Mouse (Mus musculus) induced T-regulatory cell, adult 2 months (primary cell): ENCODE data around the gene Grk3.

Source experiments
- DNase-seq: peaks from one replicate; pipeline ENCODE4 v3.0.0-alpha.2; 2012; ENCODE audit warnings: low read depth

Grk3 gene

DNA sequence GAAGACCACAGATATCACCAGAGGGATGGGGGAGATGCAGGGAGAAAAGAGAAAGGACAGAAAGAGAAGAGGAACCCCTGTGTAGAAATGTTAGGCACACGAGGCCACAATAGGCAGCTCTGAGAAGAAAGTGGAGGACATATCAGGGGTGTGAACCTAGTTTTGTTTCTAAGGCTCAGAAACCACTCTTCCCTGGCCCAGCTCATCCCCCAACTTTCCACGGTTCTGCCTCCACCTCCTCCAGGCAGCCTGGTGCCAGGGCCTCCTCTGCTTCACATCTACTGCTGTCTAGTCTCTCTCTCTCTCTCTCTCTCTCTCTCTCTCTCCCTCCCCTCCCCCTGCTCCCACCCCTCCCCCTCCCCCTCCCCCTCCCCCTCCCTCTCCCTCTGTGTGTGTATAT, 7.1 kb downstream of the Grk3 start:
- no peak for DNase-seq

DNA sequence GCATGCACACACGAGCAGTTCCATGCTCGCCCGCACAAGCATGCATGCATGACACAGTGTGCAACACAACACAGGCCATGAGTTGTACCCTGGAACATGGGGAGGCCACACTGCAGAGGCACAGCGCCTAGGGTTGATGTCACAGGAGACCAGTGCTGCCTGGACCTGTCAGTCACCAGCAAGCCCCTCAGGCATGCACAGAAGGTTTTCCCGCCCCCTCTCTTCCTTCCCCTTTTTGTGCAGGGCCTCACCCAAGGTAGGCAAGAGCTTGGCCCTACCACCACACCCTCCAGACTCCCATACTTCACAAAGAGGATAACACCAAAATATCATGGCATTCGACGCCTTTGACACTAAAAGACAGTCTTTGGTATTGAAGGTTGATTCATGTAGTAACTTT, 8.6 kb downstream of the Grk3 start:
- DNase-seq: no peak

DNA sequence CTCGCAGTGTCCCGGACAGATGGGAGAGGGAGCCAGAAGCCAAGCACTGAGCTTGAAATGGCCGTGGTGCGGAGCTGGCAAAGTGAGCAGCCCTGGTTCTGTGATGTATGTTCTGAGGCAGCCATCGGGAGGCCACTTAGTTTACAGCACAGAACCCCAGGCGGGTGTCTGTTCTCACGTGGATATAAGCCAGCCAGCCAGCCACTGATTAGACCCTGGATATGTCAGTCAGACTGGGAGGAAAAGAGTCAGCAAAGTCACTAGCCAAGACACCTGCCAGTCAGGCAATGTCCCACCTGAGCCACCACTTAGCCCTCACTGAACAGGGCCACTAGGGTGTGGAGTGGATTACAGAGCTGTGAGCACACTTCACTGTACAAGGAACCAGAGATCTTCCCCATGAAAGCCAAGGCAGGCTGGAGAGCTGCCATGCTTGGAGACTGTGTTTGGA, 9.6 kb downstream of the Grk3 start:
- DNase-seq: no peak

DNA sequence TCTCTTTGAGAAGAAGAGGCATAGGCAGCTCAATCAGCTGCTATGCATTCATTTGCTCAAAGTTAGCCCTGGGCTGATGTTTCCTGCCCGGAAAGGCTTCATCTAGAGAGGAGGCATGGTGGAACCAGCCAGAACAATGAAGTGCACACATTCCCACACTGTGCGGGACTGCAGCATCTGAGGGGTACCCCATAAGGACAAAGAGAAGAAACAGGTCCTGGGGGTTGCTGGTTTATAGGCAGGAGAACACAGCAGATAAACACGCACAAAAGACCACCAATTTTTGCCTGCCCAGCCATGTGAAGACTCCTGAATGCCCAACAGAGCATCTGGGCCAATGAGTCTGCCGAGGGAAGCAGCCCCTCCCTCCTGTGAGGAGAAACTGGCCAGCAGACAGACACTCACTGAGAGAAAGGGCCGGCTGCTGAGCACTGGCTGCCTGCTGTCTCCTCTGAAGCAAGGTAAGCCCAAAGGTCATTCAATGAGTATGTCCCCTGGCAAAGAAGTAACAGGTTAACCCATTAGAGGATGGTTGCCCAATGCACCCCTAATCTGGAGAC, 12.7 kb downstream of the Grk3 start:
- no peak for DNase-seq

DNA sequence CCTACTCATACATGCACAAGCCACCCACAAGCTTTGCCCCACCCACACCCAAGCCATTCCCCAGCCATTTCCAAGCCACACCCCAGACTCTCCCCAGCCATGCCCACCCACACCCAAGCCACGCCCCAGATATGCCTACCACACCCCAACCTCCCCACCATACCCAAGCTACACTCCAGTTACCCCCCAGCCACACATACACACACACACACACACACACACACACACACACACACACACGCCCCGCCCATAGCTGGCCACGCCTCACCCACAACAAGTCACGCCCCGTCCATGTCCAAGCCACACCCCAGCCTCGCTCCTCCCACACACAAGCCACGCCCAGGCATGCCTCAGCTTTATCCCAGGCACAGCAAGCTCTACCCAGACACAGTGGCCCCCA, 16.4 kb downstream of the Grk3 start:
- no peak for DNase-seq

DNA sequence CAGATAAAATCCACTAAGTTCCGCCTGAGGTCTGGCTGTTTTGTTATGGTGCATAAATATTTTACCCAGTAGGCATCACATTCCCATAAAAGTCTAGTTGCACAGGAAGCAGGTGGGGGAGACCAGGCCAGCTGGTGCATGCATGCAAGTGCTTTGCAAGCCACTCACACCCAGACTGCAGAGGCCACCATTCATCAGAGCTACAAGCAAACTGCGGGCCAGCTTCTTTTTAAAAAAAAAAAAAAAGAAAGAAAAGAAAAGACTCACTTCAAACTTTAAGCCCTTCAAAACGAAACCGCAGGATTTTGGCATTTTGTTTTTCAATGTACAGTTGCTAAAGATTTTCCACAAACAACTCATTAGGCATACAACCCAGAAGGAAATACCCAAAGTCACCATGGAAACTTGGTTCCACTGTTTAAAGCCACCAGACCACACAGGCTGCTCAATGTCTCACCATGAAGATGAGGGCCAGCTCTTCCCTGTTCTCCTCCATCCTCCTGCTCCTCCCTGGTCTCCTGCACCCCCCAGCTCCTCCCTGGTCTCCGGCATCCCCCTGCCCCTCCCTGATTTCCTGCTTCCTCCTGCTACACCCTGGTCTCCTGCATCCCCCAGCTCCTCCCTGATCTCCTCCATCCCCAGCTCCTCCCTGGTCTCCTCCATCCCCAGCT, 17.9 kb downstream of the Grk3 start:
- DNase-seq: no peak

DNA sequence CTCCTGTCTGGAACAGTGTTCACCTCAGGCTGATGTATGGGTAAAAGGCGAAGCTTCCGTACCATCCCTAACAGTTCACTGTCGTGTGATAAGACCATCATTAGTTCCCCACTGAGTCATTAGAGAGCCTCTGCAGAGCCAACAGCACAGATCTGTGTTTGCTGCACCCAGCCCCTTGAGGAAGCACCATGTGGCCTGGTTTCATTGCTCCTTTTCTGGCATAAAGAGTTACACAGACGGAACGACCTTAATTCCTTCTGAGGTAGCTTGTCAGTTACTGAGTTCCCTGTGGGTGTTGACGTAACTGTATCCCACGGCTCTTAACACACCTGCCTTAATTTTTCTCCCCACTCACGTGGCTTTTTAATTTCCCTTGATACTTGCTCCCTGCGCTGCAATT, 24.3 kb downstream of the Grk3 start:
- no peak for DNase-seq

DNA sequence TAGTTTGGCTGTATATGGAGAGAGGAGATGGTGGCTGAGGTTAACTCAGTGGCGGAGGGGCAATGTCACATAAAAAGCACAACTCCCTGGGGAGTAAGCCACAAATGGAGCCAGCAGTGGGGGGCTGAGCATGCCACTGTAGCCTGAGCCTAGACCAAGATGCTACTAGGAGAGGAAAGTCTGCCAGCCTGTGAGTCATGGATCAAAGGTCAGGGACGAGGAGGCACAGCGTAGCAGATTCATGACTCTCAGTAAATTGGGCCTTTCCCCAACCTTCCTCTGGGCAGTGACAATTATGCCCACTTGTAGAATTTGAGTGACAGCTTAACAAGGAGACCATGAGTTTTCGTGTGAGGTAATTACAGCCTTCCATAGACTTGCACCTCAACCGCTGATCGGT, 33.7 kb downstream of the Grk3 start:
- DNase-seq: no peak

DNA sequence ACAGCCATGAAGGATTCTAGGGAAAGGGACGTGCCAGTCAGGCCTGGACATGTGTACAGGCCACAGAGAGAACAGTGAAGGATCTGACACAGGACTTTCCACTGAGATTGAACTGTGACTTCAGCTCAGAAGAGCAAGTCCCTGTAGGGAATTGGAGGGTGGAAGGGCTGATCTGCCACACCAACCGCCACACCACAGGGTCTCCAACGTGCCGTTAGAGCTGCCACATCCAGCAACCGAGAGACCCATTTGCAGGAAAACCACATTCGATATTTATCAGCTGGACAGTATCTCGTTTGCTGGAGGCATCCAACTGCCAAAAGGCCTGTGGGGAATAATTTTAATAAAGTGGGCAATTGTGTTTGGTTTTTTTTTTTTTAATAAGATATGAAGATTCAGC, 35.9 kb downstream of the Grk3 start:
- no peak for DNase-seq

DNA sequence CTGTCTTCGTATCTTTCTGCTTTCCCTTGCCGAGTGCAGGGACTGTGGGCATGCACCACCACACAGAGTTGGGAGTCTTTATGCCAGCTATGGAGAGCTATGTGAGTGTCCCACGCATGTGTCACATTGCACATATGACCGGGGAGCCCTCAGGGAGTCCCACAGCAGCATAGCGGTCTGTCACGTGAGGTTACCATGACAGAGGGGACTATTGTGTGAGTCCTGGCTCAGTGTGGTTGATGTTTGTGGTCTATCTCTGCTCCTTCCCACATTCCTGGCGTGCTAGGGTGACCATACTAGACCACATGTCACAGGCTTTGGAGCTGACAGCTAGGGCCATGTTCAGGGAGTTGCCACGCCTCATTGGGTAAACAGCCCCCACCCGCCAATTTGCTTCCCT, 36.4 kb downstream of the Grk3 start:
- no peak for DNase-seq

DNA sequence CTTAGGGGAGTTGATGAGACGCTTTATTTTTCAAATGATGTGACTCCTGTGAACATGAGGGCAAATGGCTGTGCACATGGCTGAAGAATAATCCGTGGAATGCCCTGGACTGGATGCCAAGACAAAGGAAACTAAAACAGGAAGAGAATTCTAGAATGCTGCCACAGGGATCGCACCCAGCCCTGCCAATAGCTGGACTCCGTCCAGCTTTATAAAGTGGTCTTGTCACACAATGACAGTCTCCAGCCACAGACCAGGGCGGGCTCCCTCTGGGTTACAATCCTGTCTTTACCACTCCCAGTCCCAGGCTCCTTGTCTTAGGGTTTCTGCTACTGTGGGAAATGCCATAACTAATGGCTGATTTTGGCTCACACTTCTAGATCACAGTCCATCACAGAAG, 38.5 kb downstream of the Grk3 start:
- no peak for DNase-seq

DNA sequence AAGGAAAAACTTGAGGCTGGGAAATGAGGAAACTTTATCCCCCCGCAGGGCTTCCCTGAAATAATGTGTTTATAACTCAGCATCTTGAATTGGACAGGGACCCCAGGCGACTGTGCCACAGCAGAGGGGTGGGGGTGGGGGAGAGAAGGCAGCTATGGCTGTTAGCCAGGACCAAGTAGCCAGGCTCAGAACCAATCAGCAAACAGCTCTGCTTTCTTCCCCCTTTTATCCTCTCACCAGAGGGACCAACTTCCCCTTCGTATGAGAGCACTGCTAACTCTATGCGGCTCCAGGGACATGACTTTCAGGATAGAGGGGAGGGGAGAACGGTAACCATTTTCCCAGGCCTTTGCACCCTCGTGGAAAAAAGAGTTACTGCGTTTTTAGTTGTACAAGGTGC, 42.0 kb downstream of the Grk3 start:
- no peak for DNase-seq

DNA sequence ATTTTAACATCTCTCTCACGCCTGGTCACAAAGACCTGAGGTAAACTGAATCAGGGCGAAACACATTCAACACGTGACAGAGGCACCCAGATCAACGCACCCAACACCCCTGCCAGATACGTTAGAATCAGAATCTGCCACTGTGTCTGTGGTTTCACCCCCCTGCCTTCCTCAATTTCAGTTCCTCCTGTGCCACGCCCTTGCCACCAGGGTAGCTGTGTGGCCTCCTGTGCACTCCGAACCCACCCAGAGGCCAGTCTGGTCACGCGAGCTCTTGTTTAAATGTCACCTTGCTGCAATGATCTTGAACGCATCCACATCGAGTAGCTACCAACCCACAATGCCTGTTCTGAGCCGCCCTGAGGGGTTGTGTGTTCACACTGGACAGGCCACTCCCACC, 43.3 kb downstream of the Grk3 start:
- no peak for DNase-seq

DNA sequence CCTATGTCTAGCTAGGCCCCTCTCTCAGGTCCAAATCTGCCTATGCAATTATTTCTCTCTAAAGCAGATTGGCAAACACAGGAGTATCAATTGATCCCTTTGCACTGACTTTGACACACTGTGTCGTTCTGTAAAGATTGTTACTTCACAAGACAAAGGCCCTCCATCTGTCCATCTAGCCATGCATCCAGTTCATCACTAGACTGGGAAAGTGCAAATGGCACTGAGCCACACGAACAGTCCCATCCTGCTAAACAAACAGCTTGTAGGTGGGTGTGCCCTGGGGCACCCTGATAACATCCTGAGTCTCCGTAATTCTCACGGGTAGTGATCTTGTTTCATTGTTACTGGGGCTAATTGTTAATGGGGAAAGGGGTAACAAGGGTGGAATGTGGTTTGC, 52.1 kb downstream of the Grk3 start:
- DNase-seq: no peak

DNA sequence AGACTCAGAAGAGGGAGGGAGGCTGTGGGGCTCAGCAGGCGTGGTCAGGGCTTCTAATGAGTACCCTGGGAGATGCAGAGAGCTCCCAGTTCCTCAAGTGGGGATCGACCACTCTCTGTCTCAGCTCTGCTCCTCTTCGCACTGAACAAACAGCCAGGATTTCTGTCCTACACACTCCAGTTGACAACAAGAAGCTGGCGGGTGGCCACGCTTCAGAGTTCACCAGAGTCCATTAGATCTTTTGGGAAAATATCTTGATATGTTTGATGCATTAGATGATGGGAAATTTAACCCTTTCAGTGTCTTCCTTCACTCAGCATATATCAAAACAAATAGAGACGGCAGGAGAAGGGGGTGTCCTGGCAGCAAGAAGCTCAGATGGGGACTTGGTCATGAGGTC, 53.4 kb downstream of the Grk3 start:
- DNase-seq: no peak

DNA sequence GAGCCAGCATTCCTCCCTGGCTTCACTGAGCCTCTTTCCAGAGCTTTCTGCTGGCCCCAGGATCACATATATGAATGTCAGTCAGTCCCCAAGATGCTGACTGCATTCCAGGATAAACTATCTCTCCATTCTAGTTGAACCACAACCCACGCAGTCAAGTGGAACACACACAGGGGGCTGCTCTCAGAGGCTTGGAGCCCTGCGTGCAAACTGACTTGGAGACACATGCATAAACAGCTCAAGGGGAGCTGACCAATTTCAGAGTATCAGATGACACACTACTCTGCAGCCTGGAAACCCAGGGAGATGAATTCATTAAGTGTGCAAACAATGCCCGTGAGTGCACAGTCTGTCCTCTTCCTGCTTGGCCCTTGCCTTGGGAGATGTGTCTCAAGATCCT, 54.7 kb downstream of the Grk3 start:
- no peak for DNase-seq

DNA sequence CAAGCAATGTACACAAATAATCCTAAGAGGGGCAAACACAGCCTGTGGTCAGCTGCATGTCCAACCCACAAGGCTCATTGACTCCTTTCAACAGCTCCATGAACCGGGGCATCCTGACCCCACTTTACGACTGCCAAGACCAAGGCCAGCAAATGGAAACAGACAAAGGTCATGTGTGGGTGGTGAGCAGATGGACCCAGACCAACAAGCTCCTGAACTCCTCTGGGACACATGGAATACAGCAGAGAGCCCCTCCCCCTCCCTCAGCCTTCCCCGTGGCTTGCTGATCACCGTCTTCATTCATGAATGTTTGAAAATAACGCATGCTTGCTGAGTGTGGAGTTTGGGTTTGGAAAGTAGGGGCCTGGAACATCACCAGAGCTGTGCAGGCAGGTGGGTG, 57.3 kb downstream of the Grk3 start:
- DNase-seq: no peak

DNA sequence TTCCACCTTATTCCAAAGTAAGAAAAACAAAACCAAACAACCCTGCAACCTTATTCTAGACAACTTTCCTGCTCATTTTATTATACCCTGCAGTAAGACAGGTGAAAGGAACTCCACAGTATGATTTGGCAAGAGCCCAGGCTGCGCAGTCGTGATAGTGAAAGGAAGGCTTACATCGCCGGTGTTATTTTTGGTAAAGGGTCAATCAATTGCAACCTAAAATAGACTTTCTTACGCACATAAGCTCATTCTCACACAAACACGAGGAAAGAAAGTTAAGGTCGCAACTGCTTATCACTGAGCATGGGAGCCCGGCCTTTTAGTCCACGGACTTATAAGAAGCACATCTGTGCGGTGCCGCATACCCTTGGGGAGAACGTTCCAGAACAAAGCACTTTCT, 58.8 kb downstream of the Grk3 start:
- no peak for DNase-seq

DNA sequence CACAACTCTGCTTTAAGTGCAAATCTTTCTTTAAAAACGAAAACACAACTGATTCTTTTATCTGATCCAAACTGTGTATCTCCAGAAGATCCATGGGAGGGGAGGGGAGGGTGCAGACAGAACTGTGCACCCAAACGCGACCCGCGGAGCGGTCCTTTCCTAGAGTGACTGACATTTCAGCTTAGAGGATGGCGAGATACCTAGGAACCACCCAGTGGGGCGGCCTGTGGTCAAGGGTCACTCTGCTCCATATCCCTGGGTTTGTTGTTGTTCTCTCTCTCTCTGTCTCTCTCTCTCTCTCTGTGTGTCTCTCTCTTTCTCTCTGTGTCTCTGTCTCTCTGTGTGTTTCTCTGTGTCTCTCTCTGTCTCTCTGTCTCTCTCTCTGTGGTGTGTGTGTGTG, 59.2 kb downstream of the Grk3 start:
- no peak for DNase-seq

DNA sequence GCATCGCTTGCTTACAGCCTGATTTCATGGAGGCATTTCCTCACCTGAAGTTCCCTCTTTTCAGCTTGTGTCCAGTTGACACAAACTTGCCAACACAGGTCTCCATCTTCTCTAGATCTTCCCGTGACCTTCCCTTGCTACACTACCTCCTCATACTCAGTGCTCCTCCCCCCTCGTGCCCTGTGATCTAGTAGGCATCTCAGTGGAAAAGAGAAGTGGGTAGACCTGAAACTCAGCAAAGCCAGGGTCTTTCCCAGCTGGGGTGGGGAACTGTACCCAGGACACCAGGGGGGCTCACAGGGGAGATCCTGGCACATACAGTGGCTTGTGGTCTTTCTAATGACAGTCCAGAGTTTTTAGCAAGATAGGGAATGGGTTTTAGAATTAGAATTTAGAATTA, 64.7 kb downstream of the Grk3 start:
- no peak for DNase-seq

DNA sequence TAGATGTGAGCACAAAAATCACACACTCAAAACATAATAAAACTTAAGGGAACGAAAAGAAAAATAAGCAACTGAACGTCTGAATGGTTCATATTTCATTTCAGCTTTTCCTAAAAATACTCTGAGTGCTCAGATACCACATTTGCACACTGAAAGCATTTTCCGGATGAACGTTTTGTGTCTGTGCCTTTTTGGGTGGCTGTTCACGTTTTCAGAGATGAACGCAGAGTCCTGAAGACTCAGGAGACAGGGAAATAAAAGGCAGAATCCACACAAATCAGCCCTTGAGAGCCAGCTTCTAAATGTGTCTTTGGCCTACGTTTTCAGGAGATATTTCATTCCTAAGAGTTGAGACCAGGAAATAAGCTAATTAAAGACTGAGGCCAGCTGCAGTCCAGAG, 69.7 kb downstream of the Grk3 start:
- no peak for DNase-seq

DNA sequence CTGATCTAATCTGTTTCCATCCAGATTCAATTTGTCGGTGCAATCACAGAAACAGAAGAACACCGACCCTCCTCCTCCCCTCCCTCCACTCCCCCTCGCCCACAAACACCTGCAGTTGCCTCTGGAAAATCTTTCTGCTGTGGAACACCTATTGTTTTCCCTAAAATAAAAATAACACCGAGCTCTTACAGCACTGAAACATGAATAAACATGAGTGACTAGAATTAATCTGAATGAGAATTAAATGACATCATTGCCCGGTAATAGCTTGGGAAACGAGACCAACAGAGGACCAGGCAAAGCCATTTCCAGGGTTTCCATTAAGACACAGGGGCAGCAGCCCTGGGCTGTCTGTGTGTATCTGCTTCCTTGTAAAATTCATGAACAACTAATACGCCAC, 73.3 kb downstream of the Grk3 start:
- no peak for DNase-seq

DNA sequence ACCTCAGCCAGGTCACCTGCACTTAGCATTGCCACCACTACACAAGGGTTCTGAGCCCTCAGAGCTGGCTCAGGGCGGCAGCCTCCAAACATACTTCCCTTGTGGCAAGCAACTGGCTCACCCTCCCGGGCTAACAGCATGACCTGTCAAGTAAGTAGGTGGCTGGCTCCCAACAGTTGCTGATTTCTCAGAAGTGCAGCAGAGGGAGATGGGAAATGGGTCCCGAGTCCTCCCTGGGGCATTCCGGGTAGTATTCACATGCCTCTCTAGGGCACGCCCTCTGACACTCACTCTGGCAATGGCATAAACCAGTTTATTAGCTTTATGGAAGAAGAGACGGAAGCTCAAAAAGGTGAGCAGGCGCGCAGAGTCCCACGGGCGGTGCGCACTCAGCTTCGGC, 74.6 kb downstream of the Grk3 start:
- DNase-seq: no peak

DNA sequence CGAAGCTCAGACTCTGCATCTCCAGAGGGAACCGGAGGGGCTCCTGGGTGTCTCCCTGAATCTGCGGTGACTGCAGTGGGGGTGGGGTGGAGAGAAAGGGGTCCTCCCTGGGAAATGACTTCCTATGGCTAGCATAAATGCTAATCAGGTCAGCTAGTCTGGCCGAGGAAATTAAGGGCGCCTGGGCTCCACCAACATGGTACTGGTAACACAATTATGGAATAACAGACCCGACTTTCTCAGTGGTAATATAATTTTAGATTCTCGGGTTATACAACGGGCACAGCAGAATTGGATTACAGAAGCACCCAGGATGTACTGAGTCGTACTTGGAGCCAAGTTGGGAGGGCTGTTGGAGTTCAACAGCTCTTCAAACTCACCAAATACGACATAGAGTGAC, 79.0 kb downstream of the Grk3 start:
- DNase-seq: no peak

DNA sequence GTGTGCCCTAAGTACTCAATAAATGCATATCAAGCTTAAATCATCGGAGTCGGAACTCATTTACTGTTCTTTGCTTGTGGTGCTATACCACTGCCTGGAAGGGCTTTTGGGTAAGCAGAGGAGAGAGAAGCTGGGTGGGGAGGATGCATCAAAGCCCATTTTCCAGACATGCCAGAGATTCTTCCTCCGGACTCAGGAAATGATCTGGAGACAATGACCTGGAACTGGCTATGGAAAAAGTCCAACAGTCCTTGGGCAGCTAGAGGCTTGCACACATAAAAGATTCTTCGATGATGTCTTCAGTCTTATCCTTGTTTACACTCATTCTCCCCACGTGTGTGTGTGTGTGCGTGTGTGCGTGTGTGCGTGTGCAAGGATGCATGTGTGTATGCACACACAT, 80.2 kb downstream of the Grk3 start:
- no peak for DNase-seq
